Mouse (Mus musculus): Measurements from ENCODE around the gene Dcaf1. TPM values are rescaled to one million over a fixed set of nuclear protein-coding genes. Genes with fewer than 3 reads are reported as not detected.
A peak's percentile ranks its signal among the peaks of the same experiment; 100 is the strongest.

The Dcaf1 gene
- polyA plus RNA-seq, 1 experiment, result 7.5 TPM

DNA sequence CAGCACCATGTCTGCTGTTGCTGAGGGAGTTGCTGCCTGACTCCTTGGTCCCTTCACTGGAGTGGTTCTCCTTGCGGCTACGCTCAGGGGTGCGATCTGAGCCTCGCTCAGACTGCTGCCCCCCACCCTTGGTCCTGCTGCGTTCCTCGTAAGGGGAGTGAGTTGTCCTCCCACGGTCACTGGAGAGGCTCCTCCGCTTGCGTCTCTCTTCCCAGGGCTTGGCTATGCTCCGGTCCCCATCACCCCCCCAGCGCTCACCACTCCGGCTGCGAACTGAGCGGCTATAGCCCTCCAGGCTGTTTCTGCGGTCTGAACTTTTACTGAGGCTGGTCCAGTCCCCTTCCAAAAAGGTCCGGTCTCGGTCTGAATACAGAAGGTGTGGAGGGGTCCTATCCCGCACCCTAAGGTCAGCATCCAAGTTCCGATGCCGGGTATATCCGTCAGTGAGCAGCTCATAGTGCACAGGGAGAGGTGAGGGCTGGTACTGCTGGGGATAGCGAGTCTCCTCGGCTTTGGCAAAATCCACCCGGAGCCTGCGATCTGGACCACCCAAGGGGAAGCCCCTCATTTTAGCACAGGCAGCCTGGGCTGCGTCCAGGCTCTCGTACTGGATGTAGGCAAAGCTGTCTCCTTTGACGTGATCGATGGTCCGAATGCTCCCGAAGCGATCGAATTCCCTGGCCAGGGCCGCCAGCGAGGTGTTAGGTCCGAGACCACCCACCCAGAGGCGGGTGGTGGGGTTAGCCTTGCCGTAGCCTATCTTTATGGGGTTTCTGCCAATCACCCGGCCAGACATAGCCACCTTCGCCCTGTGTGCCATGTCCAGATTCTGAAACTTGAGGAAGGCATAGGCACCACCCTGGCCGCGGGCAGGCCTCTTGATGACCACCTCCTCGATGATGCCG is 63.6 kb downstream of the Dcaf1 start:
- DNase-seq (ENCODE audit: low read depth in 1 of 2, low spot score in 2 of 2), result peak in 1 of 2 experiments; percentile 6
- Histone ChIP-seq H3K36me3 (ENCODE audit: control insufficient read depth, insufficient read depth, low read length) (peaks cover 32% of the 10 kb centered on the region), H3K4me3 (ENCODE audit: extremely low read depth, insufficient read depth, insufficient read length) (peak overlapping the region; percentile 86; the same call in 1 of the 2 replicates)

DNA sequence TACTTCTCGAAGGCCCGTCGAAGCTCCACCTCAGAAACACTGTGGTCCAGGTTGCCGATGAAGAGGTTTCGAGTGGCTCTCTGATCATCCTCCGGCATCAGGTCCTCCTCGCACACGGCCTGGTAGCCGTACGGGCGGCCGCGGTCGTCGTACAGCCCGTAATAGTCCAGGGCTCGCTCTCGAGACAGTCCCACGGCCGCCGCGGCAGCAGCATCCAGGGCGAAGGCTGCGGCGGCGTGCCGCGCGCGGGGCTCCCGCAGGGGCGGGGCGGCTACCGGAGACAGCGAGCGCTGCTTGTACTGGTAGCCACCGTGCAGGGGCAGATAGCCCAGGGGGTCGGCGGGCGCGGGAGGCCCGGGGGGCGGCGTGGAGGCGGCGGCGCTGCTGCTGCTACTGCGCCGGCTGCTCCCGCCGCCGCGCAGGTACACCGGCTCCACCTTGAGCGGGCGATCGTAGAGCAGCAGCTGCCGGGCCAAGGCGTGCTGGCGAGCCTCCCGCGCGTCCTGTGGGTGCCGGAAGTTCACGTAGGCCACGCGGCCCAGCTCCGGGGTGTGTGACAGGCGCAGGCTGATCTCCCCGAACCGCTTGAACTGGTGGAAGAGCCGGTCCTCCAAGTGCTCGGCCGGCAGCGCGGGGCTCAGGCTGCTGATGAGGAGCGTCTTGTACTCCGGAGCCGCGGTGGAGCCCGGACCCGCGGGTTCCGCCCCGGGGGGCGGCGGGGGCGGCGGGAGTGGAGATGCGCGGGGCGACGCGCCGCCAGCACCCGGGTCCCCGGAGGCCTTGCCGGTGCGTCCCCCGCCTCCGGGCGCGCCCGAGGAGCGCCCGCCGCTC is 64.4 kb downstream of the Dcaf1 start:
- TF ChIP-seq POLR2A (IDR thresholded peaks at IDR 0.05; ENCODE audit: low read depth, low read length) (no peak), CTCF (IDR thresholded peaks at IDR 0.05; ENCODE audit: extremely low read depth, insufficient read depth, insufficient read length, insufficient replicate concordance) (no peak)
- Histone ChIP-seq H3K27ac (ENCODE audit: insufficient read depth, low read length) (peak overlapping the region; percentile 67), H3K4me3 (ENCODE audit: extremely low read depth, insufficient read depth, insufficient read length) (peak overlapping the region; percentile 86), H3K27me3 (ENCODE audit: control insufficient read depth, insufficient read depth, low read length) (no peaks in the 10 kb centered on the region), H3K36me3 (ENCODE audit: control insufficient read depth, insufficient read depth, low read length) (peaks cover 31% of the 10 kb centered on the region), H3K4me1 (ENCODE audit: control insufficient read depth, insufficient read depth, insufficient read length) (peaks cover 14% of the 10 kb centered on the region)
- WGBS, result 2% methylated on average over 96 of the region's 107 CpGs
- DNase-seq (ENCODE audit: low read depth in 1 of 2, low spot score in 2 of 2), result peak in 1 of 2 experiments; percentile 55

More for the DNA sequence above, 63.6 kb downstream of the Dcaf1 start:
- peaks cover 14% of the 10 kb centered on the region for H3K4me1 ChIP-seq (ENCODE audit: control insufficient read depth, insufficient read depth, insufficient read length)
- WGBS, result 83% methylated on average over 44 of the region's 44 CpGs
- no peak overlapping the region for H3K27ac ChIP-seq (ENCODE audit: insufficient read depth, low read length)
- no peak for TF ChIP-seq POLR2A (IDR thresholded peaks at IDR 0.05; ENCODE audit: low read depth, low read length)
- TF ChIP-seq CTCF (IDR thresholded peaks at IDR 0.05; ENCODE audit: extremely low read depth, insufficient read depth, insufficient read length, insufficient replicate concordance), result no peak
- no peaks in the 10 kb centered on the region for H3K27me3 ChIP-seq (ENCODE audit: control insufficient read depth, insufficient read depth, low read length)

DNA sequence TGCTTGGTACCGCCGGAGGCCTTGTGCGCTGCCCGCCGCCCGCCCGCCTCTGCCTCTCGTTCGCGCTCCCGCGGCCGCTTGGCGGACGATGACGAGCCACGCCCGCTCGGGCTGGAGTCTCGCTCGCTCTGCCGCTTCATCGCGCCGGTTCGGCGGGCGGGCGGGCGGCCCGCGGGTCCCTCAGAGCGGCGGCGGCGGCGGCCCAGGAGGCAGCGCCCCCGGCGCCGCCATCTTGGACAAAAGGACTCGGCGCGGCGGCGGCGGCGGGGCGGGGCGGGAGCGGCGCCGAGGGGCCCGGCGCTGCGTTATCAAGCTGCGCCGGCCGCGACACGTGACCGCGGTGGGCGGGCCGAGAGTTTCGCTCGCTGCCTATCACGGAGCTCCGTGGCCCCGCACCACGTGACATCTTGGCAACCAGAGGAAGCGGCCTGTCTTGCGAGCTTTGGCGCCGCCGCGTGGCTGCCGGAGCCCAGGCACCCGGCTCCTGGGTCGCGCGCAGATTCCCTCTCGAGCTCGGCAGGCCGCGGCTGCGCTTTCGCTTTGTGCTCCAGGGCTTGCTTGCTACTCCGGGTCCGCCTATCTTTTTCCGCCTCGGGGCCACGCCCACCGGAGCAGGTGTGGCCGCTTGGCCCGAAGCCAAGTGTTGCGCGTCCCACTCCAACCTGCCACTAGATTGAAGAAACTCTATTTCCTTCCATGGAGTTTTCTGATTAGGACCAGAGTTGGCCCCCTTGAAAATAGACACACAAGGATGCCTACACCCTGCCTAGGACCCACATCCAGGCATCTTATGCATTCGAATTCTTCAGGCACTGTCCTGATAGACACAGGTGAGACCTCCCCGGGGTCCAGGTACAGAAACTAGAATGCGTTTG is 65.4 kb downstream of the Dcaf1 start, which contains the start of gene Rbm15b:
Rbm15b (minus strand) TSS at position 601 of the 875 bp plus-strand sequence.
- Histone ChIP-seq H3K36me3 (ENCODE audit: control insufficient read depth, insufficient read depth, low read length) (peaks cover 31% of the 10 kb centered on the region), H3K27me3 (ENCODE audit: control insufficient read depth, insufficient read depth, low read length) (no peaks in the 10 kb centered on the region), H3K27ac (ENCODE audit: insufficient read depth, low read length) (peak within 1 kb of the TSS; percentile 67), H3K4me3 (ENCODE audit: extremely low read depth, insufficient read depth, insufficient read length) (peak within 1 kb of the TSS; percentile 86), H3K4me1 (ENCODE audit: control insufficient read depth, insufficient read depth, insufficient read length) (peaks cover 16% of the 10 kb centered on the region)
- TF ChIP-seq POLR2A (IDR thresholded peaks at IDR 0.05; ENCODE audit: low read depth, low read length) (no peak), CTCF (IDR thresholded peaks at IDR 0.05; ENCODE audit: extremely low read depth, insufficient read depth, insufficient read length, insufficient replicate concordance) (peak; percentile 81)
- WGBS, result 3% methylated on average over 80 of the region's 101 CpGs
- peak; percentile 96 to 99 for DNase-seq (ENCODE audit: low read depth in 1 of 2, low spot score in 2 of 2)

DNA sequence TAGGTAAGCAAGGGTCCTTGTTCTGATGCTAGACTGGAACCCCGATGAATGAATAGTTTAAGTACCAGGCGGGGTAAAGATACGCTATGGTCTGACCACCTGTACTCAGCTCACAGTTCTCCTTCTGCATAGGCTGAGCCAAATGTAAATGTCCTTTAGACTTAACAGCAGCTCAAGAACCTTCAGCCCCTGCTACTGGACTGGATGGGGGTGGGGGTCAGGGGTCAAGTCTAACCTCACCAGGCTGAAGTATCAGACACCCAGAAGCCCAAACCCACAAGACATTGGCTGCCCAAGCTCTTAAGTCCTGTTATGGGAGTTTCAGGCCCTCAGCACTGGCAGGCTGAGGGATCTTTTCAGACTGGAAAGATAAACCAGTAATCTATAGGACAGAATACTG is 66.7 kb downstream of the Dcaf1 start:
- Histone ChIP-seq H3K4me1 (ENCODE audit: control insufficient read depth, insufficient read depth, insufficient read length) (peaks cover 16% of the 10 kb centered on the region), H3K4me3 (ENCODE audit: extremely low read depth, insufficient read depth, insufficient read length) (no peak overlapping the region), H3K27ac (ENCODE audit: insufficient read depth, low read length) (no peak overlapping the region), H3K36me3 (ENCODE audit: control insufficient read depth, insufficient read depth, low read length) (peaks cover 29% of the 10 kb centered on the region), H3K27me3 (ENCODE audit: control insufficient read depth, insufficient read depth, low read length) (no peaks in the 10 kb centered on the region)
- WGBS, result 97% methylated on average over 3 of the region's 3 CpGs
- DNase-seq (ENCODE audit: low read depth in 1 of 2, low spot score in 2 of 2), result no peak
- TF ChIP-seq POLR2A (IDR thresholded peaks at IDR 0.05; ENCODE audit: low read depth, low read length) (no peak), CTCF (IDR thresholded peaks at IDR 0.05; ENCODE audit: extremely low read depth, insufficient read depth, insufficient read length, insufficient replicate concordance) (no peak)

DNA sequence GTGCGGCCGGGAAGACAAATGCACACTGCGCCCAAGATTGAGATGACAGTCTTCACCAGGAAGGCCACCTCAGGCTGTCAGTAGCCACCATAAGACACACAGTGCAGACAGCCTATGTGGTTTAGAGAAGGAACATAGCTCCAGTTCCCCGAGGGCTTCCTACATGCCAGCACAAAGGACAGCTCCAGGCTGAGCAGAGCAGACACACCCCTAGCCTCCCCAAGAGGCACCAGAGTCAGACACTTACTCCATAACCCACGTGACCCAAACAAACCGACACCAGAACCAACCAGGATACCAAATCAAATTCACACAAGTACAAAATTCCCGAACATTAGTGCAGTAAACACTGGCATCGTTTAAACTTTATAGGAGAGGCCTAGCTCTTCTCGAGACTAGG is 67.6 kb downstream of the Dcaf1 start:
- DNase-seq (ENCODE audit: low read depth in 1 of 2, low spot score in 2 of 2), result no peak
- WGBS, result 91% methylated on average over 9 of the region's 9 CpGs
- Histone ChIP-seq H3K4me3 (ENCODE audit: extremely low read depth, insufficient read depth, insufficient read length) (no peak overlapping the region), H3K4me1 (ENCODE audit: control insufficient read depth, insufficient read depth, insufficient read length) (peaks cover 14% of the 10 kb centered on the region), H3K36me3 (ENCODE audit: control insufficient read depth, insufficient read depth, low read length) (peaks cover 26% of the 10 kb centered on the region), H3K27ac (ENCODE audit: insufficient read depth, low read length) (no peak overlapping the region), H3K27me3 (ENCODE audit: control insufficient read depth, insufficient read depth, low read length) (no peaks in the 10 kb centered on the region)
- no peak for TF ChIP-seq POLR2A (IDR thresholded peaks at IDR 0.05; ENCODE audit: low read depth, low read length)
- TF ChIP-seq CTCF (IDR thresholded peaks at IDR 0.05; ENCODE audit: extremely low read depth, insufficient read depth, insufficient read length, insufficient replicate concordance), result no peak
